Mouse (Mus musculus) liver, embryonic 15.5 days (tissue): ENCODE measurements around the gene Atpif1. TPM values are rescaled to one million over a fixed set of nuclear protein-coding genes. Genes with fewer than 3 reads are reported as not detected.

Experiments
- ATAC-seq: fragments of 200-750 bp; cut with Nextera tagmentation; 2 replicates; pipeline ENCODE4 v1.8.0; 2017; ENCODE audit warnings: moderate number of reproducible peaks, mild to moderate bottlenecking, moderate library complexity; ENCODE audit not compliant: insufficient read depth
- H3K27ac ChIP-seq: fragments of 300-500 bp; sonication (generic); replicated peaks from 2 replicates; pipeline ENCODE4 v1.5.1; 2015; ENCODE audit warnings: mild to moderate bottlenecking, inconsistent platforms
- H3K27me3 ChIP-seq: fragments of 300-500 bp; sonication (generic); 2 replicates; pipeline ENCODE4 v1.6.1; 2015; ENCODE audit warnings: mild to moderate bottlenecking, inconsistent platforms
- H3K36me3 ChIP-seq: fragments of 300-500 bp; sonication (generic); replicated peaks from 2 replicates; pipeline ENCODE4 v1.6.1; 2015; ENCODE audit warnings: moderate library complexity, mild to moderate bottlenecking, inconsistent platforms
- H3K4me1 ChIP-seq: fragments of 300-500 bp; sonication (generic); replicated peaks from 2 replicates; pipeline ENCODE4 v1.6.1; 2015; ENCODE audit warnings: inconsistent platforms
- H3K4me2 ChIP-seq: fragments of 300-500 bp; sonication (generic); 2 replicates; pipeline ENCODE4 v1.6.1; 2015; ENCODE audit warnings: moderate library complexity, mild to moderate bottlenecking, inconsistent platforms
- H3K4me3 ChIP-seq: fragments of 300-500 bp; sonication (generic); replicated peaks from 2 replicates; pipeline ENCODE4 v1.5.1; 2015; ENCODE audit warnings: mild to moderate bottlenecking, inconsistent platforms
- H3K9ac ChIP-seq: fragments of 300-500 bp; sonication (generic); 2 replicates; pipeline ENCODE4 v1.6.1; 2015; ENCODE audit warnings: moderate library complexity, mild to moderate bottlenecking, inconsistent platforms
- H3K9me3 ChIP-seq: fragments of 300-500 bp; sonication (generic); replicated peaks from 2 replicates; pipeline ENCODE4 v1.6.1; 2016; ENCODE audit warnings: inconsistent platforms
- WGBS: fragments of 180-500 bp; shearing (Covaris S2); methylation state at CpG from one replicate; pipeline ENCODE4 v1.1.7; 2015; ENCODE audit warnings: mixed read lengths; ENCODE audit not compliant: insufficient replicate concordance; 5-methylcytosine and 5-hydroxymethylcytosine counted together
- polyA plus RNA-seq: library from polyadenylated mRNA; unstranded; fragments of >200 nt; fragmentation: Nextera tagmentation; extraction: Ambion mirVana; gene quantifications from 2 replicates; pipeline ENCODE4 v1.2.1, GENCODE M21; 2015

The Atpif1 gene
- polyA plus RNA-seq, 1 experiment from 2014 or later: 1,178 TPM

DNA sequence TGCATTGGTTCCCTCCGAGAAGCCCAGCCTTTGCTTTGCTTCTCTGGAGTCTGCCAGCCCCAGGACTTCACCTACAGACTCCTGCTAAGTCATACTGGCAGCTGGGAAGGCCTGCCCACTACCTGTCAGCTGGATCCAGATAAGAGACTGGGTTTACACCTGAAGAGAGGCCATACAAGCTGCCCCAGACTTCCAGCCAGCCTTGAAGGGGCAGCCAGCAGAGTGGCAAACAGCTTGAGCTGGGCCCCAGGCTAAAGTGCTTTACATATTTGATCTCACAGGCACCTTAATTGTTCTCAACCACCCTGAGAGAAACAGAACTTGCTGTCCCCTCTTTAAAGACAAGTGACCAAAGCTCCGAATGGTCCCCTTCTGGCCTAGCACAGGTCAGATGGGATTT, 26.2 kb downstream of the Atpif1 start:
- Histone ChIP-seq H3K36me3 (no peaks in the 10 kb centered on the region), H3K4me1 (peaks cover 91% of the 10 kb centered on the region), H3K9me3 (no peaks in the 10 kb centered on the region), H3K4me2 (no peak overlapping the region), H3K9ac (no peak overlapping the region), H3K27ac (peak overlapping the region; percentile 34), H3K27me3 (no peaks in the 10 kb centered on the region), H3K4me3 (no peak overlapping the region)
- 53% methylated on average over 2 of the region's 2 CpGs for WGBS
- ATAC-seq: no peak

- H3K4me2 ChIP-seq: no peak overlapping the region
- no peak overlapping the region for H3K9ac ChIP-seq
- H3K4me3 ChIP-seq: no peak overlapping the region
- H3K36me3 ChIP-seq: no peaks in the 10 kb centered on the region
- no peak for ATAC-seq
- H3K9me3 ChIP-seq: no peaks in the 10 kb centered on the region
- H3K4me1 ChIP-seq: peaks cover 86% of the 10 kb centered on the region
- H3K27me3 ChIP-seq: no peaks in the 10 kb centered on the region
- WGBS: 75% methylated on average over 6 of the region's 6 CpGs
- H3K27ac ChIP-seq: no peak overlapping the region
These were observed 27.2 kb downstream of the Atpif1 start for GRCm38 (mm10) chr4:132506250-132506649.

DNA sequence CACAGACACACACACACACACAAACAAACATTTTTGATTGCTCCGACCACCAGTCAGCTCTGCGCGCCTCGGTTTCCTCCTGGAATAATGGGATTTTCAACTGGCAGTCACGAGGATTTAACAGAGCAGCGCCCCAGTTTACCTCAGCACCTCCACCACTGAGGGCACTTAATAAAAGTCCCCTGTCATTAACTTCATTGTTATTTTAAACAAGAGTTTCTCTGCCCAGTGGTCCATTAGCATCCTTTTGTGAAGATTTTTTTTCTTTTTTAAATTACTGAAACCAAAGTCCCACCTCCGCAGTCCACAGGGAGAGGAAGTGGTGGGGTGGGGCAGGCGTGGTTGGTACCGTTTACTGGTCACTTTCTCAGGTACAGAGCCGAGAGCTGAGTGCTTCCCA, 27.7 kb downstream of the Atpif1 start:
- Histone ChIP-seq H3K9me3 (no peaks in the 10 kb centered on the region), H3K4me1 (peaks cover 82% of the 10 kb centered on the region), H3K36me3 (0 out of 2 replicates have a peak, but pooled peaks cover 3% of the 10 kb centered on the region), H3K27ac (0 out of 2 replicates have a peak overlapping the region, but pooled peaks have one; percentile 72), H3K9ac (no peak overlapping the region), H3K4me2 (no peak overlapping the region), H3K27me3 (no peaks in the 10 kb centered on the region), H3K4me3 (no peak overlapping the region)
- 50% methylated on average over 10 of the region's 10 CpGs for WGBS
- no peak for ATAC-seq

DNA sequence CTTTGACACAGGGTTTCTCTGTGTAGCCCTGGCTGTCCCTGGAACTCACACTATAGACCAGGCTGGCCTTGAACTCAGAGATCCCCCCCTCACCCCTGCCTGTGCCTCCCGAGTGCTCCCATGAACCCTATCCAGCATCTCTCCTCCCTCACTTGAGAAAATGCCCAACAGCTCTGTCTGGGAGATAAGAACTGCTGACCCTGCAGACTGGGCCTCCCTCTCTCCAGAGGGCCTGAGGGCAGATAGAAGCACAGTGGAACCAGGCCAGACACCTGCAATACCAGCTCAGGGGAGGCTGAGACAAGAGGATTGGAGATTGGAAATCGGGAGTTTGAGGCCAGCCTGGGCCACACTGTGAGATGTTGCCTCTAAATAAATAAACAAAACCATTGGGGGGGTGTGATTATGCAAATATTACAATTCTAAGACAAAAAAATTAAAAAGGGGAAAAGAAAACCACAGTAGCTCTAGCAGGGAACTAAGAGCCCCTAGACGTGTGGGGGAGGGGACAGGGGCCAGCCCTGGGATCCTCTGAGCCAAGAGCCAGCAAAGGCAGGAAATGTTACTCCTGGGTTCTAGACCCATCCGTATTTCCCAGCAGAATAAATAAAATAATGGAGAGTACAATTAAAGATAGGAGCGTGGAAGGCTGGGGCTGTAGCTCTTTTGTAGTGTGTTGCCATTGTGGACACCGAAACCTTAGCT, 28.3 kb downstream of the Atpif1 start:
- Histone ChIP-seq H3K27me3 (no peaks in the 10 kb centered on the region), H3K9ac (0 out of 2 replicates have a peak overlapping the region, but pooled peaks have one; percentile 27), H3K4me3 (no peak overlapping the region), H3K4me2 (peak overlapping the region; percentile 29), H3K36me3 (0 out of 2 replicates have a peak, but pooled peaks cover 4% of the 10 kb centered on the region), H3K4me1 (peaks cover 78% of the 10 kb centered on the region), H3K9me3 (no peaks in the 10 kb centered on the region), H3K27ac (peak overlapping the region; percentile 72)
- ATAC-seq: peak; percentile 45
- WGBS: 42% methylated on average over 6 of the region's 6 CpGs

DNA sequence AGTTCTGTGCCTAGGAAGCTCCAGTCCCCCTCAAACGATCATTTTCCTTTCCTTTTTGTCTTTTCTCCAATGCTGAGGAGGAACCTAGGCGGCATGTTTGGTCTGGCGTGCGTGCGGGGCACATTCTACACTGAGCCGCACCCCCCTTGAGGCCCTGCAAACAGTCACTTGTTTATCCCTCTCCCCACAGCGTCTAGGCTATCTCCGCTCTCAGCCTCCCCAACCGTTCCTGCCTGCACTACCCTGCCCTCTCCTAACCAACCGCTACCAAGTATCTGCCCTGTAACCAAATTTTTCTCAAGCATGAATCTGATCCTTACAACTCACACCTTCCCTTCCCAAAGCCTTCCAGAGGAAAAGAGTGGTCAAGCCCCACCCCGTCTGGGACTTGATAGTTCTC, 30.1 kb downstream of the Atpif1 start:
- peak overlapping the region; percentile 68 for H3K27ac ChIP-seq
- H3K4me1 ChIP-seq: peaks cover 63% of the 10 kb centered on the region

GRCm38 (mm10) chr4:132501639-132502038, 31.8 kb downstream of the Atpif1 start:
- Histone ChIP-seq H3K4me3 (no peak overlapping the region), H3K4me2 (no peak overlapping the region), H3K9ac (no peak overlapping the region), H3K9me3 (no peaks in the 10 kb centered on the region), H3K36me3 (peaks cover 35% of the 10 kb centered on the region), H3K27ac (no peak overlapping the region), H3K27me3 (no peaks in the 10 kb centered on the region), H3K4me1 (peaks cover 48% of the 10 kb centered on the region)
- WGBS: 63% methylated on average over 6 of the region's 6 CpGs
- no peak for ATAC-seq

More for the DNA sequence above, 30.1 kb downstream of the Atpif1 start:
- peak overlapping the region; percentile 21; the same call in 1 of the 2 replicates for H3K9ac ChIP-seq
- no peak overlapping the region for H3K4me3 ChIP-seq
- peak; percentile 79 for ATAC-seq
- H3K27me3 ChIP-seq: no peaks in the 10 kb centered on the region
- WGBS: 26% methylated on average over 11 of the region's 11 CpGs
- H3K36me3 ChIP-seq: peaks cover 18% of the 10 kb centered on the region
- peak overlapping the region; percentile 46 for H3K4me2 ChIP-seq
- no peaks in the 10 kb centered on the region for H3K9me3 ChIP-seq

DNA sequence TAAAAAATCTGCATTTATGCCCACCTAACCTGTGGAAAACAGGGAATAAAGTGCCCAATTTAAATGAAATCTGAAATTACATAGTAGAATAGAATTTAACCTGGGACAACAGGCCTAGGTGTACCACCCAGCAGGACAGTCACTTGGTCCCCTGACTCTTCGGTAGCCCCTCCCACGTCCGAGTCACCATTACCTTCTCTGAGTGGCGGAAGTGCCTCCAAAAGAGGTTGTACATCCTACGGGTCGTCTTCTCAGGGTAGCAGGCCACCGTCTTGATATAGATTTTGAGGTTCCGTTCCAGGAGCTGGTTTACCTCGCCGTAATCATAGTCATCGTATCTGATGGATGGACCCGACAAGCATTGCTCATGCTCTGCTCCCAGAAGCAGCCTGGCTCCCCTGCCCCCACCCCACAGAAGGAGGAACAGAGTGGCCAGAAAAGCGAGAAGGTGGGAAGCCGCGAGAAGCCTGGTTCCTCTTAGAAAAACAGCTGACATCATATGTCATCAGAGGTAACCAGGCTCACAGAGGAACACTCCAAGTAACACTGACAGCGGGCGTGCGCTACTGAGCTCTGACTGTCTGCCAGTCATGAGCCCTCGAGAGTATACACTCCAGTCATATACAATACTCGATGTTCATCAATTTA, 39.1 kb downstream of the Atpif1 start:
- Histone ChIP-seq H3K27ac (no peak overlapping the region), H3K9me3 (no peaks in the 10 kb centered on the region), H3K27me3 (no peaks in the 10 kb centered on the region), H3K9ac (no peak overlapping the region), H3K4me1 (peaks cover 34% of the 10 kb centered on the region), H3K36me3 (peaks cover 68% of the 10 kb centered on the region), H3K4me3 (no peak overlapping the region), H3K4me2 (no peak overlapping the region; the same call in 1 of the 2 replicates)
- WGBS: 48% methylated on average over 20 of the region's 20 CpGs
- ATAC-seq: no peak

DNA sequence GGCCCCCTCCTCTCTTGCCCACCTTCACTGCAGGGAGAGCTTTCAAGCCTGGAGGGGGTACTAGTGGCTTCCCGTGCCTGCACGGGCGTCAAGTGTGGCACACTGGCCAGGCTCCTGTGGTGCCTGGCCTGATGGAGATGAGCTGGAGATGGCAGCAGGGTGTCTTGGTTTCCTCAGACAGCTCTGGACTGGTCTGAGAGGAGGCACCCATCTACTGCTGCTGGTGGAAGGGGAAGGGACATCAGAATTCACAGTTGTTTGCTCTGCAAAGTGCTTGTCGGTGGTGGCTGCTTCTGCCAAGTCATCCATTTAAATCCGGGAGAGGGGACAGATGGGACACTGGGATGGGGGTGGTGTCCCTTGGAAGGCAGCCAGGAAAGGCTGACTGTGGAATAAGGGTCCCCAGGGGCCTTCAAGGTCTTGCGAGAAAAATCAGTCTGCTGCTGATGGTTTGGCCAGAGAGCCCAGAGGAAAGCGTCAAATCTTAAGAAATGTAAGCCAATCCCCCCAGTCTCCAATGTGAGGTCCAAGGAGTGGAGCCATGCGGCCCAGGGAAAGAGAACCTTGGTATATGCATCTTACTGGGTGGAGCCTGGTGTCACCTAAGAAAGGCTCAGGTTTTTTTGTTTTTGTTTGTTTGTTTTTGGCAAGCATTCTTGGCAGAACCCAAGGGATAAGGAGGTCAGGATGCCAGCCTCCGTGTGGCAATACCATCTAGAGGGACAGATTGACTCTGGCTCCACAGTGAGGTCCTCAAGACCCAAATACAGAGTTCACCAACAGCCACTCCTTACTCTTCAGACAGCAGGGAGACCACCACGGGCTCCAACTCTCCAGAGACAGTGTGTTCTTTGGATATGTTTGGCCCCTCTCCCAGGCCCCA, 41.0 kb downstream of the Atpif1 start:
- H3K4me1 ChIP-seq: peaks cover 41% of the 10 kb centered on the region
- H3K4me3 ChIP-seq: no peak overlapping the region
- H3K36me3 ChIP-seq: peaks cover 49% of the 10 kb centered on the region
- peak overlapping the region; percentile 59; the same call in 1 of the 2 replicates for H3K27ac ChIP-seq
- ATAC-seq: no peak; the same call in 1 of the 2 replicates
- H3K9ac ChIP-seq: no peak overlapping the region
- no peaks in the 10 kb centered on the region for H3K27me3 ChIP-seq
- WGBS: 66% methylated on average over 10 of the region's 10 CpGs
- no peak overlapping the region for H3K4me2 ChIP-seq
- no peaks in the 10 kb centered on the region for H3K9me3 ChIP-seq

GRCm38 (mm10) chr4:132491748-132492147, 41.7 kb downstream of the Atpif1 start:
- 66% methylated on average over 6 of the region's 6 CpGs for WGBS
- peak; percentile 64 for ATAC-seq
- H3K27ac ChIP-seq: peak overlapping the region; percentile 59; the same call in 1 of the 2 replicates

DNA sequence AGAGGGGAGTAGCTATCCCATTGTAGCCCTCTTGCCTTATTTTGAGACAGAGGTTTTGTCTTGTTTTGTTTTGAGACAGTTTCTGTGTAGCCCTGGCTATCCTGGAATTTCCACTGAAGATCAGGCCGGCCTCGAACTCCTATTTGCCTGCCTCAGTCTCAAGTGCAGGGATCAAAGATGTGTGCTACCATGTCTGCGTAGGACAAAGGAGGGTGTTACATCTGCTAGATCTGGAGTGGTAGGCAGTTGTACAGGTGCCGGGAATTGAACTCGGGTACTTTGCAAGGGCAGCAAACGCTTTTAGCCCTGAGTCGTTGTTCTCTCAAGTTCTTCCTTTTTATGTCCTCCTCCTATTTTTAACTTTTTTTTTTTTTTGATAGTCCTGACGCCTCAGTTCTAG, 42.4 kb downstream of the Atpif1 start:
- Histone ChIP-seq H3K4me2 (no peak overlapping the region), H3K4me1 (peaks cover 41% of the 10 kb centered on the region), H3K36me3 (peaks cover 35% of the 10 kb centered on the region), H3K9me3 (no peaks in the 10 kb centered on the region), H3K9ac (no peak overlapping the region), H3K4me3 (no peak overlapping the region), H3K27me3 (no peaks in the 10 kb centered on the region), H3K27ac (no peak overlapping the region)
- no peak for ATAC-seq
- 72% methylated on average over 8 of the region's 8 CpGs for WGBS

More at GRCm38 (mm10) chr4:132491748-132492147, 41.7 kb downstream of the Atpif1 start:
- H3K27me3 ChIP-seq: no peaks in the 10 kb centered on the region
- no peaks in the 10 kb centered on the region for H3K9me3 ChIP-seq
- H3K36me3 ChIP-seq: peaks cover 42% of the 10 kb centered on the region
- H3K4me3 ChIP-seq: no peak overlapping the region
- peaks cover 41% of the 10 kb centered on the region for H3K4me1 ChIP-seq
- no peak overlapping the region for H3K4me2 ChIP-seq
- H3K9ac ChIP-seq: no peak overlapping the region
